Mouse (Mus musculus): ENCODE data around the gene Arl5c. TPM values are rescaled to one million over a fixed set of nuclear protein-coding genes. Genes with fewer than 3 reads are reported as not detected.

Arl5c gene
- total and polyA plus RNA-seq, 2 experiments: 0.37 to 0.55 TPM

GRCm38 (mm10) chr11:97974141-97974540 is 21.8 kb downstream of the Arl5c start:
- DNase-seq (ENCODE audit: extremely low read depth, low read depth, low spot score): peak; percentile 81
- peaks cover 10% of the 10 kb centered on the region; the same call in 1 of the 2 replicates for H3K4me1 ChIP-seq (ENCODE audit: control insufficient read depth, insufficient read depth, low read length)
- no peaks in the 10 kb centered on the region for H3K36me3 ChIP-seq (ENCODE audit: control insufficient read depth, insufficient read depth, low read length)
- TF ChIP-seq POLR2A (IDR thresholded peaks at IDR 0.05; ENCODE audit: extremely low read depth, insufficient read depth, low read length) (no peak), CTCF (IDR thresholded peaks at IDR 0.05; ENCODE audit: low read depth, low read length) (no peak)
- H3K27me3 ChIP-seq (ENCODE audit: control insufficient read depth, insufficient read depth, low read length): no peaks in the 10 kb centered on the region
- no peak overlapping the region for H3K4me3 ChIP-seq (ENCODE audit: insufficient read depth, low read depth, low read length)
- WGBS: 22% methylated on average over 5 of the region's 5 CpGs
- no peak overlapping the region for H3K27ac ChIP-seq (replicated peaks; ENCODE audit: insufficient read depth, low read depth, low read length)
- no peak overlapping the region for H3K9ac ChIP-seq (ENCODE audit: low read depth, low read length)
- H3K79me2 ChIP-seq (ENCODE audit: control insufficient read depth, insufficient read depth, low read length): no peaks in the 10 kb centered on the region

- Histone ChIP-seq H3K27me3 (ENCODE audit: control insufficient read depth, insufficient read depth, low read length) (no peaks in the 10 kb centered on the region), H3K4me3 (ENCODE audit: insufficient read depth, low read depth, low read length) (no peak overlapping the region), H3K4me1 (ENCODE audit: control insufficient read depth, insufficient read depth, low read length) (peaks cover 11% of the 10 kb centered on the region), H3K36me3 (ENCODE audit: control insufficient read depth, insufficient read depth, low read length) (no peaks in the 10 kb centered on the region), H3K79me2 (ENCODE audit: control insufficient read depth, insufficient read depth, low read length) (no peaks in the 10 kb centered on the region), H3K27ac (replicated peaks; ENCODE audit: insufficient read depth, low read depth, low read length) (no peak overlapping the region), H3K9ac (ENCODE audit: low read depth, low read length) (no peak overlapping the region)
- no peak for DNase-seq (ENCODE audit: extremely low read depth, low read depth, low spot score)
- 78% methylated on average over 2 of the region's 2 CpGs for WGBS
- TF ChIP-seq POLR2A (IDR thresholded peaks at IDR 0.05; ENCODE audit: extremely low read depth, insufficient read depth, low read length): no peak
- TF ChIP-seq CTCF (IDR thresholded peaks at IDR 0.05; ENCODE audit: low read depth, low read length): 0 out of 2 replicates have a peak, but pooled peaks have one; percentile 25
Observed at GRCm38 (mm10) chr11:97972434-97972833, 23.5 kb downstream of the Arl5c start.

GRCm38 (mm10) chr11:97971232-97971631 is 24.7 kb downstream of the Arl5c start:
- no peaks in the 10 kb centered on the region for H3K79me2 ChIP-seq (ENCODE audit: control insufficient read depth, insufficient read depth, low read length)
- no peaks in the 10 kb centered on the region for H3K27me3 ChIP-seq (ENCODE audit: control insufficient read depth, insufficient read depth, low read length)
- H3K4me3 ChIP-seq (ENCODE audit: insufficient read depth, low read depth, low read length): no peak overlapping the region
- 29% methylated on average over 7 of the region's 7 CpGs for WGBS
- DNase-seq (ENCODE audit: extremely low read depth, low read depth, low spot score): peak; percentile 46
- TF ChIP-seq CTCF (IDR thresholded peaks at IDR 0.05; ENCODE audit: low read depth, low read length): no peak
- no peak for TF ChIP-seq POLR2A (IDR thresholded peaks at IDR 0.05; ENCODE audit: extremely low read depth, insufficient read depth, low read length)
- no peak overlapping the region for H3K9ac ChIP-seq (ENCODE audit: low read depth, low read length)
- H3K36me3 ChIP-seq (ENCODE audit: control insufficient read depth, insufficient read depth, low read length): no peaks in the 10 kb centered on the region
- peaks cover 16% of the 10 kb centered on the region for H3K4me1 ChIP-seq (ENCODE audit: control insufficient read depth, insufficient read depth, low read length)
- H3K27ac ChIP-seq (replicated peaks; ENCODE audit: insufficient read depth, low read depth, low read length): no peak overlapping the region

- H3K4me3 ChIP-seq (ENCODE audit: insufficient read depth, low read depth, low read length): no peak overlapping the region
- H3K36me3 ChIP-seq (ENCODE audit: control insufficient read depth, insufficient read depth, low read length): no peaks in the 10 kb centered on the region
- peaks cover 16% of the 10 kb centered on the region for H3K4me1 ChIP-seq (ENCODE audit: control insufficient read depth, insufficient read depth, low read length)
- no peak overlapping the region for H3K9ac ChIP-seq (ENCODE audit: low read depth, low read length)
- no peak overlapping the region for H3K27ac ChIP-seq (replicated peaks; ENCODE audit: insufficient read depth, low read depth, low read length)
- 87% methylated on average over 7 of the region's 7 CpGs for WGBS
- TF ChIP-seq POLR2A (IDR thresholded peaks at IDR 0.05; ENCODE audit: extremely low read depth, insufficient read depth, low read length) (no peak), CTCF (IDR thresholded peaks at IDR 0.05; ENCODE audit: low read depth, low read length) (no peak)
- H3K27me3 ChIP-seq (ENCODE audit: control insufficient read depth, insufficient read depth, low read length): no peaks in the 10 kb centered on the region
- H3K79me2 ChIP-seq (ENCODE audit: control insufficient read depth, insufficient read depth, low read length): no peaks in the 10 kb centered on the region
- DNase-seq (ENCODE audit: extremely low read depth, low read depth, low spot score): no peak
Observed at GRCm38 (mm10) chr11:97970771-97971170, 25.2 kb downstream of the Arl5c start.

DNA sequence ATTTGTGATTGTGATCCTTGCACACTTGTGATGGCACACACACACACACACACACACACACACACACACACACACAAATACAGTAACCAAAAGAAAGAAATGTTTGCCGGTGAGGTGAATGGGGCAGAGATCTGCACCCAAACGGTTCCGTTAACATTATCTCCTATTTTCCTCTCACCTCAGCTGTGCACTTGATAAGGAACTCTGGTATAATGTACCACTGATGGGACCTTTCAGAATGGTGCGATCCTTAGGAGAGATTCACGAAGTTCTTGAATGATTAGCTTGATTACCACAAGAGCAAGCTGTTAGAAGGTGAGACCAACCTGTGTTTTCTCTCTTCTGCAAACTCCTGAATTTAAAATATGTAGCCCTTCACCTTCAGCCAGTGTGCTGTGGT is 27.6 kb downstream of the Arl5c start:
- WGBS: 87% methylated on average over 5 of the region's 5 CpGs
- Histone ChIP-seq H3K4me1 (ENCODE audit: control insufficient read depth, insufficient read depth, low read length) (peaks cover 9% of the 10 kb centered on the region), H3K27me3 (ENCODE audit: control insufficient read depth, insufficient read depth, low read length) (no peaks in the 10 kb centered on the region), H3K4me3 (ENCODE audit: insufficient read depth, low read depth, low read length) (no peak overlapping the region), H3K27ac (replicated peaks; ENCODE audit: insufficient read depth, low read depth, low read length) (no peak overlapping the region), H3K9ac (ENCODE audit: low read depth, low read length) (no peak overlapping the region), H3K36me3 (ENCODE audit: control insufficient read depth, insufficient read depth, low read length) (no peaks in the 10 kb centered on the region), H3K79me2 (ENCODE audit: control insufficient read depth, insufficient read depth, low read length) (no peaks in the 10 kb centered on the region)
- TF ChIP-seq POLR2A (IDR thresholded peaks at IDR 0.05; ENCODE audit: extremely low read depth, insufficient read depth, low read length) (no peak), CTCF (IDR thresholded peaks at IDR 0.05; ENCODE audit: low read depth, low read length) (no peak)
- no peak for DNase-seq (ENCODE audit: extremely low read depth, low read depth, low spot score)

- no peak overlapping the region for H3K27ac ChIP-seq (replicated peaks; ENCODE audit: insufficient read depth, low read depth, low read length)
- TF ChIP-seq CTCF (IDR thresholded peaks at IDR 0.05; ENCODE audit: low read depth, low read length) (no peak), POLR2A (IDR thresholded peaks at IDR 0.05; ENCODE audit: extremely low read depth, insufficient read depth, low read length) (no peak)
- H3K9ac ChIP-seq (ENCODE audit: low read depth, low read length): no peak overlapping the region
- peak; percentile 88 for DNase-seq (ENCODE audit: extremely low read depth, low read depth, low spot score)
- H3K4me3 ChIP-seq (ENCODE audit: insufficient read depth, low read depth, low read length): no peak overlapping the region
- peaks cover 9% of the 10 kb centered on the region for H3K4me1 ChIP-seq (ENCODE audit: control insufficient read depth, insufficient read depth, low read length)
- H3K27me3 ChIP-seq (ENCODE audit: control insufficient read depth, insufficient read depth, low read length): no peaks in the 10 kb centered on the region
- H3K36me3 ChIP-seq (ENCODE audit: control insufficient read depth, insufficient read depth, low read length): no peaks in the 10 kb centered on the region
- WGBS: 31% methylated on average over 2 of the region's 2 CpGs
- no peaks in the 10 kb centered on the region for H3K79me2 ChIP-seq (ENCODE audit: control insufficient read depth, insufficient read depth, low read length)
Observed at GRCm38 (mm10) chr11:97967114-97967513, 28.9 kb downstream of the Arl5c start.
